Mouse (Mus musculus) limb, embryonic 11.5 days (tissue): ENCODE measurements around the gene Thsd7b. TPM values are rescaled to one million over a fixed set of nuclear protein-coding genes. Genes with fewer than 3 reads are reported as not detected.
"Not testable (repeated sequence)": the region's sequence is repeated elsewhere in the genome, so short reads cannot be mapped to it uniquely, and the experiment has no call there.

Source experiments
- ATAC-seq: fragments of 200-750 bp; cut with Nextera tagmentation; 2 replicates; pipeline ENCODE4 v1.8.0; 2017; ENCODE audit warnings: low read depth; ENCODE audit not compliant: insufficient number of reproducible peaks, low FRiP score, low TSS enrichment
- DNase-seq: peaks from one replicate; pipeline ENCODE4 v3.0.0-alpha.2; 2015; ENCODE audit warnings: low spot score
- H3K27ac ChIP-seq: fragments of 300-500 bp; sonication (generic); replicated peaks from 2 replicates; pipeline ENCODE4 v1.5.1; 2014; ENCODE audit warnings: low read depth, mild to moderate bottlenecking, low read length
- H3K27me3 ChIP-seq: fragments of 300-500 bp; sonication (generic); 2 replicates; pipeline ENCODE4 v1.6.1; 2014; ENCODE audit warnings: mild to moderate bottlenecking, low read length, mixed read lengths; ENCODE audit not compliant: control insufficient read depth, insufficient read depth
- H3K36me3 ChIP-seq: fragments of 300-500 bp; sonication (generic); 2 replicates; pipeline ENCODE4 v1.6.1; 2014; ENCODE audit warnings: mild to moderate bottlenecking, low read length, moderate library complexity, mixed read lengths; ENCODE audit not compliant: control insufficient read depth, insufficient read depth
- H3K4me1 ChIP-seq: fragments of 300-500 bp; sonication (generic); 2 replicates; pipeline ENCODE4 v1.6.1; 2014; ENCODE audit warnings: low read length, mixed read lengths; ENCODE audit not compliant: control insufficient read depth, insufficient read depth
- H3K4me2 ChIP-seq: fragments of 300-500 bp; sonication (generic); 2 replicates; pipeline ENCODE4 v1.6.1; 2014; ENCODE audit warnings: low read depth, mild to moderate bottlenecking, moderate library complexity; ENCODE audit not compliant: severe bottlenecking
- H3K4me3 ChIP-seq: fragments of 300-500 bp; sonication (generic); 2 replicates; pipeline ENCODE4 v1.5.1; 2014; ENCODE audit warnings: low read depth, low read length
- H3K9ac ChIP-seq: fragments of 300-500 bp; sonication (generic); 2 replicates; pipeline ENCODE4 v1.6.1; 2014; ENCODE audit warnings: mild to moderate bottlenecking, low read length
- H3K9me3 ChIP-seq: fragments of 300-500 bp; sonication (generic); 2 replicates; pipeline ENCODE4 v1.6.1; 2016; ENCODE audit warnings: low read length; ENCODE audit not compliant: control insufficient read depth
- WGBS: fragments of 180-500 bp; shearing (Covaris S2); extraction: QIAGEN DNeasy Blood & Tissue Kit; methylation state at CpG from one replicate; pipeline ENCODE4 v1.1.7; 2014; 5-methylcytosine and 5-hydroxymethylcytosine counted together
- polyA plus RNA-seq: library from polyadenylated mRNA; unstranded; fragments of >200 nt; fragmentation: Nextera tagmentation; extraction: Ambion mirVana; gene quantifications from 2 replicates; pipeline ENCODE4 v1.2.1, GENCODE M21; 2014

Gene Thsd7b
- polyA plus RNA-seq, 1 experiment from 2014 or later: 0.40 TPM

DNA sequence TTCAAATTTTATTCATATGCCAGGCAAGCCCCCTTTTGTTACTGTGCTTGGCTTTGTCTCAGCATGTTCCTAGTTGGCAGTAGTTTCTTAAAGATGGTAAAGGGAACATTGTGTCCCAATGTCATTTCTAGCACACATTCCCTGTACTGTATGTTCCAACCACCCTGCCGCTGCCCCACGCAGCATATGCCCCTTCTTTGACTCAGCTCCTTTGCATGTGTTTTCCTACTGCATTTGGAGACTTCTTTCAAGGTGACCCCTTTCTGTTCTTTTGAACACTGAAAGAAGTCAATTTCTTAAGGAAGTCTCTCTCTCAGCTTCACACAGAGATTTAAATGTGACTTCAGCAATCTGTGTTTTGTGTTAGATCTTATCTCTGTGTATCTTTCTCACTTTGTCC, 657.9 kb downstream of the Thsd7b start:
- Histone ChIP-seq H3K9me3 (no peaks in the 10 kb centered on the region), H3K4me3 (no peak overlapping the region), H3K4me2 (no peak overlapping the region), H3K27ac (no peak overlapping the region), H3K36me3 (no peaks in the 10 kb centered on the region), H3K9ac (no peak overlapping the region), H3K4me1 (no peaks in the 10 kb centered on the region), H3K27me3 (no peaks in the 10 kb centered on the region)
- 94% methylated on average over 2 of the region's 2 CpGs for WGBS
- DNase-seq: no peak
- no peak for ATAC-seq

DNA sequence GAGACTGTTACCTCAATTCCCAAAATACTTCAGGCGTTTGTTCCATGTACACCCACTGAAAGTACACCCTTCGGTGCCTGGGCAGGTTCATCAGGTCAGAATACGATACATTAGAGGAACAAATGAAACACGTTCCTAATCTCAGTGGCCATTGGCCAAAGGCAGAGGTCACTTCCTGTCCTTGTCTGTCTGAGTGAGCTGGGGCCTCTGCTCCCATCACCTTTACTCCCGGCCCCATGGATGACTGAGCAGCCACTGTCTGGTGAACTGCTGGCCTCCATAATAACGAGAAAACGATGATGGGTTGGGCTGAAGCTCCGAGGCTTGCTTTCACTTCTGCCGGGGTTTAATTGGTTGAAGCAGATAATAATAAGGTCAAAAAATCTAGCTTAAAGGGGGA, 670.0 kb downstream of the Thsd7b start:
- no peak overlapping the region for H3K4me2 ChIP-seq
- DNase-seq (no peak), ATAC-seq (no peak)
- H3K36me3 ChIP-seq: no peaks in the 10 kb centered on the region
- H3K27me3 ChIP-seq: no peaks in the 10 kb centered on the region
- no peaks in the 10 kb centered on the region for H3K4me1 ChIP-seq
- no peak overlapping the region for H3K9ac ChIP-seq
- 70% methylated on average over 9 of the region's 9 CpGs for WGBS
- no peak overlapping the region for H3K27ac ChIP-seq
- H3K9me3 ChIP-seq: no peaks in the 10 kb centered on the region
- H3K4me3 ChIP-seq: no peak overlapping the region

DNA sequence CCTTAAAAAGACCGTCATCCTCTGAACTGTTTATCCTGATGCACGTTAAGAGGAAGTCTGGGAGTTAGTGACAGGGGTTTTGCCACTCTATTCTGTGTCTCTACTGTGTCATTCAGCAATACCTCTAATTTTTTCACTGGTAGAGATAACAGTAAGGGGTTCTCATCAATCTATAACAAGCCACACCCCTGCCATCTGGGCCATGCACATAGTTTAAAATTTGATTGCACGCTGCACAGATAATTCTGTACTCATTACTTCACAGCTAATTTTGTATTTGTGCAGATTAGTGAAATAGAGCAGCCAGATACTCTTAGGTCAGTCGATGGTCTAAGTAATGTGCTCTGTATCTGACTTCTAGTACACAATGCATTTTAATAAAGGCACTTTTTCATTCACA, 673.9 kb downstream of the Thsd7b start:
- WGBS: 60% methylated on average over 4 of the region's 4 CpGs
- H3K4me2 ChIP-seq: no peak overlapping the region
- no peaks in the 10 kb centered on the region for H3K4me1 ChIP-seq
- no peaks in the 10 kb centered on the region for H3K27me3 ChIP-seq
- ATAC-seq (no peak), DNase-seq (no peak)
- no peak overlapping the region for H3K4me3 ChIP-seq
- no peak overlapping the region for H3K27ac ChIP-seq
- no peaks in the 10 kb centered on the region for H3K9me3 ChIP-seq
- H3K36me3 ChIP-seq: no peaks in the 10 kb centered on the region
- H3K9ac ChIP-seq: no peak overlapping the region

GRCm38 (mm10) chr1:129955478-129955877, 682.4 kb downstream of the Thsd7b start:
- Histone ChIP-seq H3K36me3 (no peaks in the 10 kb centered on the region), H3K9ac (no peak overlapping the region), H3K9me3 (no peaks in the 10 kb centered on the region), H3K4me3 (no peak overlapping the region), H3K27me3 (no peaks in the 10 kb centered on the region), H3K4me2 (no peak overlapping the region), H3K4me1 (no peaks in the 10 kb centered on the region), H3K27ac (no peak overlapping the region)
- ATAC-seq (no peak), DNase-seq (no peak)
- 94% methylated on average over 1 of the region's 1 CpGs for WGBS

DNA sequence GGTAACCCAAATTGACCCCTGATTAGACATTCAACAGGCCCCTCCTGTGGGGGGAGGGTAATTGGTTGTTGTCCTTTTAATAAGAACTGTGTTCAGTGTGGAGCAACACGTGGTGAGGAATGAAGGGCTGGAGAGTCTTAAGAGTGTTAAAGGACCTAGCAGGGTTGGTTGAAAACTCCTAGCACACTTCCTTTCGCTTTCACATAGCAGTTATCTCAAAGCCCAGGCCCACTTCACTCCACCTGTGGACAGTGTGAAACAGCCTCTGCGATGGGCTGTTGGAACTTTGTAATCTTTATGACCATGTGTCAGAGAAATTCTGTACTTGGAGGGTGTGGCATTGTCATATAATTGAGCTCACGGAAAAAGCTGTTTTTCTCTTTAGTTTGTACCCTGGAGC, 683.5 kb downstream of the Thsd7b start:
- Histone ChIP-seq H3K9me3 (no peaks in the 10 kb centered on the region), H3K4me2 (no peak overlapping the region), H3K36me3 (no peaks in the 10 kb centered on the region), H3K9ac (no peak overlapping the region), H3K27ac (no peak overlapping the region), H3K27me3 (no peaks in the 10 kb centered on the region), H3K4me3 (no peak overlapping the region), H3K4me1 (no peaks in the 10 kb centered on the region)
- ATAC-seq: no peak
- DNase-seq: no peak
- WGBS: 62% methylated on average over 4 of the region's 4 CpGs

DNA sequence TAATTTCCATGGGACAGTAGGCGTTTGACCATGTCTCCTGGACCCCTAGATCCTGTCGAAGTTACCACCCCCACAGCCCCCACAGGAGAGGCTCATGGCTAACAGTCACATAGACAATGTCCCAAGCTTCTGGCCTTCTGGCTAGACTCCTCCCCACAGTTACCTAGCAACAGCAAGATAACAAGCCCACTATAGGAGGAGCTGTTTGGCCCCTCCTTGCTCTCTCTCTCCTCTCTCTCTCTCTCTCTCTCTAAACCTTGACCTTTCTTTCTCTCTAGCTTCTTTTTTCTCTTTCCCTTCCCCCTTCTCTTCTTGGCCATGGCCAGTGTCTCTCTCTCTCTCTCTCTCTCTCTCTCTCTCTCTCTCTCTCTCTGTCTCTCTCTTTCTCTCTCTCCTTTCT, 686.2 kb downstream of the Thsd7b start:
- H3K27ac ChIP-seq, H3K9me3 ChIP-seq, H3K27me3 ChIP-seq, ATAC-seq, H3K36me3 ChIP-seq, H3K4me2 ChIP-seq, DNase-seq, H3K4me1 ChIP-seq, H3K9ac ChIP-seq, H3K4me3 ChIP-seq: not testable (repeated sequence)
- 61% methylated on average over 2 of the region's 2 CpGs for WGBS

GRCm38 (mm10) chr1:129963166-129963565, 690.1 kb downstream of the Thsd7b start:
- WGBS: 84% methylated on average over 2 of the region's 2 CpGs
- Histone ChIP-seq H3K4me3 (no peak overlapping the region), H3K27me3 (no peaks in the 10 kb centered on the region), H3K9me3 (no peaks in the 10 kb centered on the region), H3K9ac (no peak overlapping the region), H3K36me3 (no peaks in the 10 kb centered on the region), H3K27ac (no peak overlapping the region), H3K4me1 (no peaks in the 10 kb centered on the region), H3K4me2 (no peak overlapping the region)
- ATAC-seq (no peak), DNase-seq (no peak)

DNA sequence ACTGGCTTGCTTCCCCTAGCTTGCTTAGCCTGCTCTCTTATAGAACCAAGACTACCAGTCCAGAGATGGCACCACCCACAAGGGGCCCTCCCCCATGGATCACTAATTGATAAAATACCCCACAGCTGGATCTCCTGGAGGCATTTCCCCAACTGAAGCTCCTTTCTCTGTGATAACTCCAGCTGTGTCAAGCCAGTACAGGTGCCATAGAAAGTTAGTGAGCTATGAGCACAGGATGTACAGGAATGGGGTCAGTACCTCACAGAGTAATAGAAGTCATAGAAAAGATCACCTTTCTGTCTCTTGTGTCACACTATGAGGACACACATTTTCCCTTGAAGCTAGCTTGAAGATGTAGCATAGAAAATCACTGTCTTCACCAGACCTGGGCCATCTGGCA, 716.1 kb downstream of the Thsd7b start:
- DNase-seq, H3K9ac ChIP-seq, H3K27ac ChIP-seq, ATAC-seq, H3K4me1 ChIP-seq, H3K9me3 ChIP-seq, H3K36me3 ChIP-seq, H3K4me3 ChIP-seq, H3K27me3 ChIP-seq, H3K4me2 ChIP-seq: not testable (repeated sequence)

GRCm38 (mm10) chr1:129990821-129991220, 717.7 kb downstream of the Thsd7b start:
- DNase-seq (no peak), ATAC-seq (no peak)
- H3K4me3 ChIP-seq: no peak overlapping the region
- H3K27ac ChIP-seq: no peak overlapping the region
- H3K27me3 ChIP-seq: no peaks in the 10 kb centered on the region
- H3K4me2 ChIP-seq: no peak overlapping the region
- 66% methylated on average over 2 of the region's 2 CpGs for WGBS
- no peaks in the 10 kb centered on the region for H3K4me1 ChIP-seq
- no peaks in the 10 kb centered on the region for H3K9me3 ChIP-seq
- no peak overlapping the region for H3K9ac ChIP-seq
- H3K36me3 ChIP-seq: no peaks in the 10 kb centered on the region
